In the genomic region with DNA sequence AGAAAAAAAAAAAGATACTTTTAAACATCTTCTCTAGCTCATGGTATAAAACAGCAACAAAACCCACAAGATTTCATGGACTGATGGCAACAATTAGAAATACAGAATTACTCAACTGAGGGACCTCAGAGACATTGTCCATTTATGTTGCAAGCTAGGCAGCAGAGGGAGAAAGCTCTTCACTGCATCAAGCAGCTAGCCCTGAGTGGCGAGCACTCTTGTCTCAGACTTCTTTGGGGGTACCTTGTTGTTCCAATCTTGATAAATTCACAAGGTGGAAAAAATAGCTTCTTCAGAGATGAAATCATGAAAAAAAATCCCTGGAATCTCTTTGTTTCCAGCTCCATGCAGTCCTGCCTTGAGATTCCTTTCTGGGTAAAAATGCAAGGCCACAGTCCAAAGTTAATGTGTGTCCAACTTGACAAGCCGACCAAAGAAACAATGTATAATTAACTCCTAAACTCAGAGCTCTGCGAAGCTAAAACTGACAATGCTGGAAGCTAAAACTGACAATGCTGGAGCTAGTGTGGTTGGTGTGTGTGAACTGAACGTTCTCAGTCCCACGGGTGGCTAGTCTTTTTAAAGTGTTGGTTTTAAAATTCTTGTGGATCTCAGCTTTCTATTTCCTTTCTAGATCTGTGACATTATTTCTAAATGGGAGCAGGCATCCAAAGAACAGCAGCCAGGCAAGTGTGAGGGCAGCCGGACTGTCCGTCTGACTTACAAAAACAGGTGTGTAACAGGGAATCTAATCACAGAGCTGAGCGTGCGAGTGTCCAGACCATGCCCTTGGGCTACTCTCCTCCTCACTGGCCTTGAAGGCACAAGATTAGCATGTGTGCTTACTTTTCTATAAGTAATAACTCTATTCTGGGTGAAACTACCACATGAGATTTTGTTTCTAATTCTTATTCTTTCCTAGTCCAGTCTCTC, we compare ENCODE assay signal across 16 mouse cellular contexts. TPM values are rescaled to one million over a fixed set of nuclear protein-coding genes. Genes with fewer than 3 reads are reported as not detected.
DNase-seq lines count a peak whose midpoint lies in the region; ATAC-seq and TF ChIP-seq lines count a peak whose summit lies in the region.
"Had no signal": no experiment of that assay in that cellular context is flagged by ENCODE, and none has a peak within 500 bp of the region (broad histone marks: within the 10 kb centered on the region; RNA-seq: fewer than 3 reads in every experiment).

No protein-coding gene starts in this region.

- no peaks in the 10 kb centered on the region for H3K36me3 ChIP-seq in limb, embryonic 10.5 days
- H3K36me3 ChIP-seq: hindbrain, embryonic 15.5 days had no signal

- H3K27ac ChIP-seq in gastrocnemius, adult 2 months = peak overlapping the region; percentile 31; the same call in 1 of the 2 replicates
- H3K27ac ChIP-seq in limb, embryonic 10.5 days = peak overlapping the region; percentile 26; the same call in 1 of the 2 replicates
- H3K27ac ChIP-seq: forebrain, embryonic 13.5 days; hindbrain, embryonic 15.5 days had no signal

- H3K27me3 ChIP-seq in Patski = no peaks in the 10 kb centered on the region
- H3K27me3 ChIP-seq in limb, embryonic 10.5 days (ENCODE audit: low read depth, poor library complexity, severe bottlenecking) = no peaks in the 10 kb centered on the region
- H3K27me3 ChIP-seq: forebrain, embryonic 13.5 days; hindbrain, embryonic 15.5 days had no signal

- H3K4me3 ChIP-seq in gastrocnemius, adult 2 months = no peak overlapping the region
- H3K4me3 ChIP-seq in limb, embryonic 10.5 days = no peak overlapping the region
- H3K4me3 ChIP-seq: forebrain, embryonic 13.5 days; hindbrain, embryonic 15.5 days had no signal

- CTCF ChIA-PET in Patski (lab: Charles Lee) = interaction anchor here (0.7 to 1.9 kb wide), 10 partner anchors 9 to 126 kb away, joined by 3 to 6 read pairs (median 4); no protein-coding TSS in a partner anchor

- in situ Hi-C loops in Patski (cut with MboI; ENCODE audit: low pct_unique_long_range_greater_than_20kb) = no loop called here

- POLR2A ChIA-PET in Patski (lab: Charles Lee) = interaction anchor here (2.0 kb wide), 1 partner anchor 11 kb away, joined by 5 read pairs; no protein-coding TSS in a partner anchor

- no peak for TF ChIP-seq CTCF in gastrocnemius, adult 2 months (IDR thresholded peaks at IDR 0.05)
- TF ChIP-seq CTCF in Patski (IDR thresholded peaks at IDR 0.05) = no peak

- H3K4me1 ChIP-seq in limb, embryonic 10.5 days = peaks cover 26% of the 10 kb centered on the region

- intact Hi-C loops in gastrocnemius, adult 2 months (cut with DNase I) = no loop called here
- intact Hi-C loops in gastrocnemius, postnatal 36 days (cut with DNase I) = no loop called here

- peak; percentile 88 for ATAC-seq in Patski
- ATAC-seq: forebrain, embryonic 13.5 days; liver, postnatal 0 days had no signal

- H3K9me3 ChIP-seq in limb, embryonic 10.5 days (replicated peaks) = no peaks in the 10 kb centered on the region
- H3K9me3 ChIP-seq: forebrain, embryonic 13.5 days; hindbrain, embryonic 15.5 days had no signal

- 83% methylated on average over 9 of the region's 9 CpGs for WGBS in limb, embryonic 10.5 days

- no peak for DNase-seq in gastrocnemius, adult 2 months
- no peak for DNase-seq in gastrocnemius, postnatal 36 days
- peak; percentile 80 for DNase-seq in Patski (ENCODE audit: low read depth, low spot score)
- peak; percentile 43 for DNase-seq in kidney, adult 18-20 months
- peak; percentile 26 for DNase-seq in limb, embryonic 10.5 days (ENCODE audit: low spot score)
- DNase-seq in right cerebral cortex, adult 2 months (ENCODE audit: low spot score in 2 of 2) = no peak
- no peak for DNase-seq in cerebellum, adult 8-10 months
- no peak for DNase-seq in thymus, postnatal 25 days
- DNase-seq: B cell, adult 2 months; cerebellum, adult 11-12 months; embryo, embryonic 11 days; gastrocnemius, postnatal 14 days; layer of hippocampus, adult 9-11 months; liver, postnatal 0 days had no signal

RNA-seq across cellular contexts. Expression of a gene that starts 26.0 kb away (rescaled TPM):
- total RNA-seq in gastrocnemius, adult 2 months (2021) = 1 to 10 TPM; 3.2 to 3.6 TPM
- 1 to 10 TPM; 2.6 to 3.3 TPM for total RNA-seq in gastrocnemius, postnatal 36 days (2021)
- 173 TPM for polyA plus RNA-seq in Patski (2021)
- polyA plus RNA-seq in limb, embryonic 10.5 days (2016; fragmentation: Nextera tagmentation; extraction: Ambion mirVana) = 25.5 and 33.4 TPM in 2 replicates

Comparison
In these comparisons a context has a peak if more than half of its experiments do, and no peak if none do; other contexts are left out.
1. DNase-seq: peak in Patski (single experiment), kidney, adult 18-20 months (single experiment) and limb, embryonic 10.5 days (single experiment); none in gastrocnemius, adult 2 months (single experiment), gastrocnemius, postnatal 36 days (0 of 2), right cerebral cortex, adult 2 months (0 of 2), cerebellum, adult 8-10 months (single experiment) and thymus, postnatal 25 days (single experiment).